Mouse (Mus musculus) midbrain, embryonic 16.5 days (tissue): ENCODE results near the gene Gm3752. TPM values are rescaled to one million over a fixed set of nuclear protein-coding genes. Genes with fewer than 3 reads are reported as not detected.
A peak's percentile ranks its signal among the peaks of the same experiment; 100 is the strongest.
"Not testable (repeated sequence)": the region's sequence is repeated elsewhere in the genome, so short reads cannot be mapped to it uniquely, and the experiment has no call there.

Source experiments
- ATAC-seq: fragments of 200-750 bp; cut with Nextera tagmentation; 2 replicates; pipeline ENCODE4 v1.8.0; 2017; ENCODE audit warnings: moderate TSS enrichment
- H3K27ac ChIP-seq: fragments of 300-500 bp; sonication (generic); 2 replicates; pipeline ENCODE4 v1.5.1; 2014; ENCODE audit warnings: mild to moderate bottlenecking, low read length, mixed read lengths
- H3K27me3 ChIP-seq: fragments of 300-500 bp; sonication (generic); 2 replicates; pipeline ENCODE4 v1.6.1; 2014; ENCODE audit warnings: low read depth, low read length, mixed read lengths; ENCODE audit not compliant: control insufficient read depth, insufficient read depth
- H3K36me3 ChIP-seq: fragments of 300-500 bp; sonication (generic); 2 replicates; pipeline ENCODE4 v1.6.1; 2014; ENCODE audit warnings: mild to moderate bottlenecking, low read length, moderate library complexity, mixed read lengths; ENCODE audit not compliant: control insufficient read depth, insufficient read depth
- H3K4me1 ChIP-seq: fragments of 300-500 bp; sonication (generic); 2 replicates; pipeline ENCODE4 v1.6.1; 2014; ENCODE audit warnings: mild to moderate bottlenecking, low read length, mixed read lengths; ENCODE audit not compliant: control insufficient read depth, insufficient read depth
- H3K4me2 ChIP-seq: fragments of 300-500 bp; sonication (generic); 2 replicates; pipeline ENCODE4 v1.6.1; 2014; ENCODE audit warnings: mild to moderate bottlenecking, low read length, mixed read lengths
- H3K4me3 ChIP-seq: fragments of 300-500 bp; sonication (generic); 2 replicates; pipeline ENCODE4 v1.5.1; 2014; ENCODE audit warnings: low read depth, mild to moderate bottlenecking, low read length, moderate library complexity, mixed read lengths
- H3K9ac ChIP-seq: fragments of 300-500 bp; sonication (generic); 2 replicates; pipeline ENCODE4 v1.6.1; 2014; ENCODE audit warnings: low read depth, low read length, mixed read lengths
- H3K9me3 ChIP-seq: fragments of 300-500 bp; sonication (generic); replicated peaks from 2 replicates; pipeline ENCODE4 v1.6.1; 2014; ENCODE audit warnings: mild to moderate bottlenecking, low read length, mixed read lengths; ENCODE audit not compliant: control insufficient read depth, poor library complexity, severe bottlenecking
- WGBS: fragments of 180-500 bp; shearing (Covaris S2); extraction: QIAGEN DNeasy Blood & Tissue Kit; methylation state at CpG from one replicate; pipeline ENCODE4 v1.1.7; 2014; 5-methylcytosine and 5-hydroxymethylcytosine counted together
- polyA plus RNA-seq: library from polyadenylated mRNA; unstranded; fragments of >200 nt; fragmentation: Nextera tagmentation; extraction: Ambion mirVana; gene quantifications from 2 replicates; pipeline ENCODE4 v1.2.1, GENCODE M21; 2015

The Gm3752 gene
- polyA plus RNA-seq = 16.3 and 20.7 TPM in 2 replicates

- not testable (repeated sequence) for H3K36me3 ChIP-seq, H3K9ac ChIP-seq, ATAC-seq, H3K27me3 ChIP-seq, H3K4me2 ChIP-seq, H3K4me3 ChIP-seq, H3K4me1 ChIP-seq, H3K27ac ChIP-seq, H3K9me3 ChIP-seq
- WGBS = 86% methylated on average over 1 of the region's 3 CpGs
These were observed at the start of gene Gm3752 for GRCm38 (mm10) chr14:7483662-7484061. TSS of gene Gm3752 (minus strand) at chr14:7483762.

GRCm38 (mm10) chr14:7488731-7489130 lies 5.2 kb upstream of the Gm3752 start:
- Histone ChIP-seq H3K4me2 (peak overlapping the region; percentile 48), H3K4me3 (peak overlapping the region; percentile 39), H3K9ac (peak overlapping the region; percentile 58)
- WGBS = 0% methylated on average over 10 of the region's 18 CpGs
- ATAC-seq, H3K27ac ChIP-seq, H3K9me3 ChIP-seq, H3K27me3 ChIP-seq, H3K4me1 ChIP-seq, H3K36me3 ChIP-seq: not testable (repeated sequence)

- not testable (repeated sequence) for H3K4me1 ChIP-seq, H3K4me2 ChIP-seq, ATAC-seq, H3K9me3 ChIP-seq, H3K4me3 ChIP-seq, H3K9ac ChIP-seq, H3K27ac ChIP-seq, H3K27me3 ChIP-seq, H3K36me3 ChIP-seq
- WGBS = no CpG with 5 or more reads among the region's 2 CpGs
These were observed 32.7 kb downstream of the Gm3752 start, which contains the start of gene Gm3755 for GRCm38 (mm10) chr14:7450817-7451216. TSS of gene Gm3755 (minus strand) at chr14:7450917.

DNA sequence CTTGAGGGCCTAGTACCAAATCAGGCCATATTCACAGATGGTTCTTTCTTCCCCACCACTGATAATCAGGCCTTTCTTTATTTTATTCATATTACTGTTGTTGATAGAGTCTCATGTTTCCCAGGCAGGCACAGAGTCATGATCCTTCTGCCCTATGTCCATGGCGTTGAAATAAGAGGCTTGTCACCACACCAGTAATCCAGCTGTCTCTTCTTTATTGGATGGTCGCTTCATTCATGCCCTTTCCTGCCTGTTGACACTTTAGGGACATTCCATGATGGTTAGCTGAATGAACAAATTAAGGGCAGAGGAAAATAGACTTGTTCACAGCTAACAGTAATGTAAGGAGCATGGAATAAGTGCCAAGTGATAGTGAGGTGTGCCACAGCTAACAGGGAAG lies 61.1 kb downstream of the Gm3752 start:
- not testable (repeated sequence) for H3K36me3 ChIP-seq, H3K9ac ChIP-seq, H3K4me3 ChIP-seq, H3K9me3 ChIP-seq, ATAC-seq, H3K4me2 ChIP-seq, H3K27ac ChIP-seq, H3K4me1 ChIP-seq, H3K27me3 ChIP-seq
- 75% methylated on average over 2 of the region's 2 CpGs for WGBS

Other genes with a start within 250 kb of the Gm3752 start
- gene Gm3727, start 219.0 kb downstream of the Gm3752 start, polyA plus RNA-seq = not detected in 2 replicates
- 7.2 and 7.7 TPM in 2 replicates for gene Gm3739, start 168.7 kb downstream of the Gm3752 start, polyA plus RNA-seq
- gene Gm5797, start 151.4 kb downstream of the Gm3752 start, polyA plus RNA-seq = not detected in 2 replicates
- not detected in 2 replicates for gene Gm8374, start 118.6 kb downstream of the Gm3752 start, polyA plus RNA-seq
- gene Gm3755, start 32.8 kb downstream of the Gm3752 start, polyA plus RNA-seq = 0.31 TPM in 1 of 2 replicates, not detected in the other
- gene Gm3558, start 84.8 kb upstream of the Gm3752 start, polyA plus RNA-seq = 6.3 and 6.7 TPM in 2 replicates
- not detected in 2 replicates for gene Gm10338, start 111.8 kb upstream of the Gm3752 start, polyA plus RNA-seq
- not detected in 2 replicates for gene Gm10128, start 160.2 kb upstream of the Gm3752 start, polyA plus RNA-seq